Mouse (Mus musculus) embryonic facial prominence, embryonic 11.5 days (tissue): ENCODE measurements at regions not wholly inside any gene's neighbourhood (a gene's known extent, or its start where the extent isn't known, plus 50 kb on each side); places are given as distances from the start of the nearest gene placed in this dataset.

Experiments
- ATAC-seq: fragments of 200-750 bp; cut with Nextera tagmentation; replicated peaks from 2 replicates; pipeline ENCODE4 v1.8.0; 2017; ENCODE audit warnings: low read depth; ENCODE audit not compliant: insufficient number of reproducible peaks, low FRiP score, low TSS enrichment
- DNase-seq: peaks from one replicate; pipeline ENCODE4 v3.0.0-alpha.2; 2015; ENCODE audit warnings: low spot score
- H3K27ac ChIP-seq: fragments of 300-500 bp; sonication (generic); replicated peaks from 2 replicates; pipeline ENCODE4 v1.5.1; 2014; ENCODE audit warnings: mild to moderate bottlenecking, low read depth, low read length, control low read depth
- H3K27me3 ChIP-seq: fragments of 300-500 bp; sonication (generic); 2 replicates; pipeline ENCODE4 v1.6.1; 2014; ENCODE audit warnings: mild to moderate bottlenecking, low read length, moderate library complexity, mixed read lengths; ENCODE audit not compliant: control insufficient read depth, insufficient read depth
- H3K36me3 ChIP-seq: fragments of 300-500 bp; sonication (generic); replicated peaks from 2 replicates; pipeline ENCODE4 v1.6.1; 2014; ENCODE audit warnings: low read depth, mild to moderate bottlenecking, low read length, moderate library complexity, mixed read lengths; ENCODE audit not compliant: control insufficient read depth, insufficient read depth
- H3K4me1 ChIP-seq: fragments of 300-500 bp; sonication (generic); 2 replicates; pipeline ENCODE4 v1.6.1; 2014; ENCODE audit warnings: low read length, mixed read lengths; ENCODE audit not compliant: control insufficient read depth, insufficient read depth
- H3K4me2 ChIP-seq: fragments of 300-500 bp; sonication (generic); 2 replicates; pipeline ENCODE4 v1.6.1; 2014; ENCODE audit warnings: low read depth, mild to moderate bottlenecking, control low read depth, low read length, moderate library complexity
- H3K4me3 ChIP-seq: fragments of 300-500 bp; sonication (generic); 2 replicates; pipeline ENCODE4 v1.5.1; 2014; ENCODE audit warnings: low read depth, low read length, control low read depth
- H3K9ac ChIP-seq: fragments of 300-500 bp; sonication (generic); replicated peaks from 2 replicates; pipeline ENCODE4 v1.6.1; 2014; ENCODE audit warnings: mild to moderate bottlenecking, control low read depth, low read length
- H3K9me3 ChIP-seq: fragments of 300-500 bp; sonication (generic); replicated peaks from 2 replicates; pipeline ENCODE4 v1.6.1; 2016; ENCODE audit warnings: mild to moderate bottlenecking, low read length, inconsistent platforms, mixed read lengths; ENCODE audit not compliant: control insufficient read depth
- WGBS: fragments of 180-500 bp; shearing (Covaris S2); extraction: QIAGEN DNeasy Blood & Tissue Kit; methylation state at CpG from one replicate; pipeline ENCODE4 v1.1.7; 2014; 5-methylcytosine and 5-hydroxymethylcytosine counted together

- Histone ChIP-seq H3K27me3 (no peaks in the 10 kb centered on the region), H3K4me1 (no peaks in the 10 kb centered on the region), H3K4me3 (no peak overlapping the region), H3K36me3 (no peaks in the 10 kb centered on the region), H3K4me2 (no peak overlapping the region), H3K27ac (no peak overlapping the region), H3K9ac (no peak overlapping the region), H3K9me3 (no peaks in the 10 kb centered on the region)
- 0 out of 2 replicates have a peak, but pooled peaks have one; percentile 39 for ATAC-seq
- WGBS, result 7% methylated on average over 14 of the region's 14 CpGs
- peak; percentile 68 for DNase-seq
Observed at GRCm38 (mm10) chr7:71064446-71065391, 286.6 kb downstream of the Gm10295 start.

GRCm38 (mm10) chr7:71050825-71051224 lies 300.5 kb downstream of the Gm10295 start:
- no peak overlapping the region for H3K9ac ChIP-seq
- WGBS, result 57% methylated on average over 2 of the region's 2 CpGs
- H3K27me3 ChIP-seq, result no peaks in the 10 kb centered on the region
- H3K4me2 ChIP-seq, result no peak overlapping the region
- no peaks in the 10 kb centered on the region for H3K9me3 ChIP-seq
- H3K36me3 ChIP-seq, result no peaks in the 10 kb centered on the region
- ATAC-seq (no peak), DNase-seq (peak; percentile 16)
- no peaks in the 10 kb centered on the region for H3K4me1 ChIP-seq
- no peak overlapping the region for H3K27ac ChIP-seq
- no peak overlapping the region for H3K4me3 ChIP-seq

GRCm38 (mm10) chr7:71047201-71047600 lies 304.1 kb downstream of the Gm10295 start:
- Histone ChIP-seq H3K36me3 (no peaks in the 10 kb centered on the region), H3K4me2 (no peak overlapping the region), H3K4me1 (no peaks in the 10 kb centered on the region), H3K4me3 (no peak overlapping the region), H3K27ac (no peak overlapping the region), H3K9me3 (no peaks in the 10 kb centered on the region), H3K9ac (no peak overlapping the region), H3K27me3 (no peaks in the 10 kb centered on the region)
- DNase-seq (no peak), ATAC-seq (no peak)
- WGBS, result 77% methylated on average over 3 of the region's 3 CpGs

- Histone ChIP-seq H3K36me3 (no peaks in the 10 kb centered on the region), H3K9ac (no peak overlapping the region), H3K4me3 (no peak overlapping the region), H3K9me3 (no peaks in the 10 kb centered on the region), H3K27me3 (no peaks in the 10 kb centered on the region), H3K4me2 (no peak overlapping the region), H3K4me1 (no peaks in the 10 kb centered on the region), H3K27ac (no peak overlapping the region)
- DNase-seq (no peak), ATAC-seq (no peak)
- 70% methylated on average over 1 of the region's 1 CpGs for WGBS
Observed at GRCm38 (mm10) chr7:71046596-71046995, 304.7 kb downstream of the Gm10295 start.

- 72% methylated on average over 5 of the region's 5 CpGs for WGBS
- ATAC-seq, result no peak
- H3K36me3 ChIP-seq, result no peaks in the 10 kb centered on the region
Observed at GRCm38 (mm10) chr7:71043789-71044188, 307.5 kb downstream of the Gm10295 start.

GRCm38 (mm10) chr7:71043128-71043527 lies 308.2 kb downstream of the Gm10295 start:
- H3K27ac ChIP-seq, result no peak overlapping the region
- no peak overlapping the region for H3K4me2 ChIP-seq
- no peaks in the 10 kb centered on the region for H3K4me1 ChIP-seq
- H3K36me3 ChIP-seq, result no peaks in the 10 kb centered on the region
- no peaks in the 10 kb centered on the region for H3K27me3 ChIP-seq
- DNase-seq (no peak), ATAC-seq (no peak)
- no peaks in the 10 kb centered on the region for H3K9me3 ChIP-seq
- no peak overlapping the region for H3K9ac ChIP-seq
- WGBS, result 77% methylated on average over 8 of the region's 8 CpGs
- H3K4me3 ChIP-seq, result no peak overlapping the region

More at GRCm38 (mm10) chr7:71043789-71044188, 307.5 kb downstream of the Gm10295 start:
- H3K27ac ChIP-seq, result no peak overlapping the region
- no peak for DNase-seq
- no peak overlapping the region for H3K4me3 ChIP-seq
- no peak overlapping the region for H3K9ac ChIP-seq
- H3K27me3 ChIP-seq, result no peaks in the 10 kb centered on the region
- H3K4me1 ChIP-seq, result no peaks in the 10 kb centered on the region
- no peak overlapping the region for H3K4me2 ChIP-seq
- no peaks in the 10 kb centered on the region for H3K9me3 ChIP-seq

- Histone ChIP-seq H3K36me3 (no peaks in the 10 kb centered on the region), H3K4me1 (no peaks in the 10 kb centered on the region), H3K27me3 (no peaks in the 10 kb centered on the region), H3K9me3 (no peaks in the 10 kb centered on the region), H3K9ac (no peak overlapping the region), H3K4me3 (no peak overlapping the region), H3K27ac (no peak overlapping the region), H3K4me2 (no peak overlapping the region)
- ATAC-seq, result no peak
- DNase-seq, result no peak
- WGBS, result 77% methylated on average over 3 of the region's 3 CpGs
Observed at GRCm38 (mm10) chr7:71041388-71041787, 309.9 kb downstream of the Gm10295 start.

GRCm38 (mm10) chr7:71040846-71041245 lies 310.4 kb downstream of the Gm10295 start:
- no peaks in the 10 kb centered on the region for H3K27me3 ChIP-seq
- H3K27ac ChIP-seq, result no peak overlapping the region
- no peaks in the 10 kb centered on the region for H3K4me1 ChIP-seq
- WGBS, result 79% methylated on average over 3 of the region's 3 CpGs
- no peak overlapping the region for H3K9ac ChIP-seq
- H3K4me3 ChIP-seq, result no peak overlapping the region
- no peaks in the 10 kb centered on the region for H3K9me3 ChIP-seq
- H3K36me3 ChIP-seq, result no peaks in the 10 kb centered on the region
- no peak overlapping the region for H3K4me2 ChIP-seq
- ATAC-seq (no peak), DNase-seq (no peak)
